ENCODE assay signal across 9 mouse cellular contexts in the genomic region with DNA sequence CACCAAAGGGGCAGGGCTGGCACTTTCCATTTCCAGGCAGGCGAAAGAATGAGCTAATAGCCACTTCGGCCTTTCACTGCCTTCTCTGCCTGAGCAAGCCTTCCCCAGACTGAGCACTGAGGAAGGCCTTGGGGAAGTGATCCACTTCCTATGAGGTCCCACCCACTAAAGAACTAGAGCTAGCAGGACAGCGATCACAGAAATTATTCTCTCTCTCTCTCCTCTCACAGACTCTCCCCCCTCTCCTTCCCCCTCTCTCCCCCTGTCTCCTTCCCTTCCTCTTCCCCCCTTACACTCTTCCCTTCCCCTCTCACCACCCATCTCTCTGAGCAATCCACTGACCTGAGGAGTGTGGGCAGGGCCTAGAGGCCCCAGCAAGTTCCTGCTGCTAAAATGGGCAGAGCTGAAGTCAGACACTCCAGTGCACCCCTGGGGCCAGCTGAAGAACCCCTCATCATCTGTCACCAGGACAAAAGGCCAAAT. TPM values are rescaled to one million over a fixed set of nuclear protein-coding genes. Genes with fewer than 3 reads are reported as not detected.
DNase-seq lines count a peak whose midpoint lies in the region; ATAC-seq and TF ChIP-seq lines count a peak whose summit lies in the region.
"Had no signal": no experiment of that assay in that cellular context is flagged by ENCODE, and none has a peak within 500 bp of the region (broad histone marks: within the 10 kb centered on the region; RNA-seq: fewer than 3 reads in every experiment).

No protein-coding gene starts in this region.

- H3K4me3 ChIP-seq in lung, adult 2 months (replicated peaks; ENCODE audit: extremely low read depth, low read depth, low read length) = no peak overlapping the region
- no peak overlapping the region for H3K4me3 ChIP-seq in embryonic facial prominence, embryonic 15.5 days (replicated peaks)
- H3K4me3 ChIP-seq in limb, embryonic 15.5 days = no peak overlapping the region
- H3K4me3 ChIP-seq in midbrain, embryonic 15.5 days = no peak overlapping the region
- H3K4me3 ChIP-seq: myocyte had no signal

- H3K4me2 ChIP-seq in embryonic facial prominence, embryonic 15.5 days (replicated peaks) = no peak overlapping the region
- H3K4me2 ChIP-seq in limb, embryonic 15.5 days = no peak overlapping the region
- H3K4me2 ChIP-seq in midbrain, embryonic 15.5 days = no peak overlapping the region

- no peaks in the 10 kb centered on the region for H3K9me3 ChIP-seq in embryonic facial prominence, embryonic 15.5 days (replicated peaks)
- H3K9me3 ChIP-seq in limb, embryonic 15.5 days = no peaks in the 10 kb centered on the region
- H3K9me3 ChIP-seq in midbrain, embryonic 15.5 days = no peaks in the 10 kb centered on the region

- DNase-seq in lung, adult 18-20 months = peak; percentile 63 to 69
- no peak for DNase-seq in lung, adult 2 months
- DNase-seq in splenic B cell, adult 2 months (ENCODE audit: low read depth, low spot score) = peak; percentile 52
- DNase-seq in gastrocnemius, postnatal 25 days = no peak
- DNase-seq in frontal cortex, postnatal 10 days (ENCODE audit: low spot score in 2 of 2) = no peak

- TF ChIP-seq CTCF in lung, adult 2 months (IDR thresholded peaks at IDR 0.05; ENCODE audit: insufficient read depth, low read length) = no peak

- ATAC-seq in embryonic facial prominence, embryonic 15.5 days (ENCODE audit: insufficient number of reproducible peaks, low FRiP score, low TSS enrichment, low read depth) = no peak
- ATAC-seq in limb, embryonic 15.5 days (ENCODE audit: insufficient number of reproducible peaks, low FRiP score, low TSS enrichment, low read depth) = no peak
- ATAC-seq in midbrain, embryonic 15.5 days (replicated peaks) = no peak

- no peak overlapping the region for H3K9ac ChIP-seq in embryonic facial prominence, embryonic 15.5 days
- H3K9ac ChIP-seq in limb, embryonic 15.5 days = no peak overlapping the region
- H3K9ac ChIP-seq in midbrain, embryonic 15.5 days = no peak overlapping the region

- WGBS in lung, adult 2 months = 10% methylated on average over 3 of the region's 3 CpGs
- 54% methylated on average over 3 of the region's 3 CpGs for WGBS in embryonic facial prominence, embryonic 15.5 days
- 37% methylated on average over 3 of the region's 3 CpGs for WGBS in limb, embryonic 15.5 days
- WGBS in midbrain, embryonic 15.5 days = 47% methylated on average over 3 of the region's 3 CpGs

- no peak for TF ChIP-seq POLR2A in lung, adult 2 months (IDR thresholded peaks at IDR 0.05; ENCODE audit: borderline replicate concordance, extremely low read depth, low read depth, low read length)

- peaks cover 78% of the 10 kb centered on the region for H3K4me1 ChIP-seq in lung, adult 2 months (ENCODE audit: control insufficient read depth, insufficient read depth, low read length)
- peaks cover 93% of the 10 kb centered on the region for H3K4me1 ChIP-seq in embryonic facial prominence, embryonic 15.5 days
- H3K4me1 ChIP-seq in limb, embryonic 15.5 days = peaks cover 90% of the 10 kb centered on the region
- H3K4me1 ChIP-seq in midbrain, embryonic 15.5 days = peaks cover 50% of the 10 kb centered on the region

- H3K36me3 ChIP-seq in embryonic facial prominence, embryonic 15.5 days = no peaks in the 10 kb centered on the region
- H3K36me3 ChIP-seq in limb, embryonic 15.5 days = no peaks in the 10 kb centered on the region
- H3K36me3 ChIP-seq in splenic B cell, adult 2 months (ENCODE audit: control insufficient read depth, insufficient read depth, low read length, poor library complexity, severe bottlenecking) = no peaks in the 10 kb centered on the region
- H3K36me3 ChIP-seq in midbrain, embryonic 15.5 days (replicated peaks) = no peaks in the 10 kb centered on the region

- H3K27me3 ChIP-seq in embryonic facial prominence, embryonic 15.5 days = no peaks in the 10 kb centered on the region
- H3K27me3 ChIP-seq in limb, embryonic 15.5 days = no peaks in the 10 kb centered on the region
- H3K27me3 ChIP-seq in splenic B cell, adult 2 months (ENCODE audit: control insufficient read depth, insufficient read depth, low read length, poor library complexity, severe bottlenecking) = no peaks in the 10 kb centered on the region
- H3K27me3 ChIP-seq in midbrain, embryonic 15.5 days (replicated peaks) = no peaks in the 10 kb centered on the region

- H3K27ac ChIP-seq in embryonic facial prominence, embryonic 15.5 days (replicated peaks) = peak overlapping the region; percentile 48
- peak overlapping the region; percentile 55 for H3K27ac ChIP-seq in limb, embryonic 15.5 days
- H3K27ac ChIP-seq in midbrain, embryonic 15.5 days = no peak overlapping the region

RNA-seq across cellular contexts. Expression of a gene that starts 35.2 kb away (rescaled TPM):
- 105 and 115 TPM in 2 replicates for polyA plus RNA-seq in lung, adult 2 months (2012; rRNA removed)
- 24.4 and 26.3 TPM in 2 replicates for polyA plus RNA-seq in embryonic facial prominence, embryonic 15.5 days (2015; fragmentation: Nextera tagmentation; extraction: Ambion mirVana)
- polyA plus RNA-seq in limb, embryonic 15.5 days (2015; fragmentation: Nextera tagmentation; extraction: Ambion mirVana) = 25.2 and 26.8 TPM in 2 replicates
- total RNA-seq in gastrocnemius, postnatal 25 days (2021) = 10 to 100 TPM; 31.3 to 34.7 TPM
- polyA plus RNA-seq in midbrain, embryonic 15.5 days (2015; fragmentation: Nextera tagmentation; extraction: Ambion mirVana) = 10.1 and 10.8 TPM in 2 replicates

Comparison
In these comparisons a context has a peak if more than half of its experiments do, and no peak if none do; other contexts are left out.
1. DNase-seq: peak in lung, adult 18-20 months (2 of 2) and splenic B cell, adult 2 months (single experiment); none in lung, adult 2 months (single experiment), gastrocnemius, postnatal 25 days (single experiment) and frontal cortex, postnatal 10 days (0 of 2).